Mouse (Mus musculus) ES-Bruce4 (cell line): ENCODE data around the gene Gpc1.

Experiments used
- CTCF ChIP-seq: IDR thresholded peaks from one replicate; pipeline ENCODE4 v1.8.1; 2011; ENCODE audit warnings: low read depth, low read length
- EP300 ChIP-seq: IDR thresholded peaks from 2 replicates; pipeline ENCODE4 v1.6.1; 2011; ENCODE audit warnings: low read depth, low read length; ENCODE audit not compliant: insufficient read depth
- POLR2A ChIP-seq: IDR thresholded peaks from one replicate; pipeline ENCODE4 v1.8.1; 2011; ENCODE audit warnings: low read length; ENCODE audit not compliant: insufficient read depth

DNA sequence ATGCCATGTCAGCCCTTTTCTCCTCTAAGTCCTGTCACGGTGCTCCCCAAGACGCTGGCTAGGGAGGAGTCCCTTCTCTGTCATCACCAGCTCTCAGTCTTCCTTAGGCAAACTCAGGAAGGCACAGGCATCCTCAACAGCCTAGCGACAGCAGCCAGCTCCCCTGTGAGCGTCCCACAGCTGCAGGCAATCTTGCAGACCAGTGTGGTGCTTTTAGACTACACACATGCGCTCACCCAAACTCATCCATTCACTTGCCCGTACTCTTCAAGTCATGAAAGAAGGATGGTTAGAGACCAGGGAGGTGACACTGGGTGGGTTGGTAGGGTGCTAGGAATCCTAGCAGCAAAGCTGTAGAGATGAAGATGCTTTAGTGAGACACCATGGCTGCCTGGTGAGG is 30.1 kb downstream of the Gpc1 start:
- TF ChIP-seq CTCF (no peak), EP300 (no peak), POLR2A (no peak)
